Mouse (Mus musculus) MEL-GATA-1-ER (cell line): ENCODE results near the gene Hnrnph2.
A peak's percentile ranks its signal among the peaks of the same experiment; 100 is the strongest.

Experiments used
- DNase-seq: peaks from one replicate; pipeline ENCODE4 v3.0.0-alpha.2; 2012; ENCODE audit warnings: low read depth; ENCODE audit errors: extremely low read depth

Gene Hnrnph2

DNA sequence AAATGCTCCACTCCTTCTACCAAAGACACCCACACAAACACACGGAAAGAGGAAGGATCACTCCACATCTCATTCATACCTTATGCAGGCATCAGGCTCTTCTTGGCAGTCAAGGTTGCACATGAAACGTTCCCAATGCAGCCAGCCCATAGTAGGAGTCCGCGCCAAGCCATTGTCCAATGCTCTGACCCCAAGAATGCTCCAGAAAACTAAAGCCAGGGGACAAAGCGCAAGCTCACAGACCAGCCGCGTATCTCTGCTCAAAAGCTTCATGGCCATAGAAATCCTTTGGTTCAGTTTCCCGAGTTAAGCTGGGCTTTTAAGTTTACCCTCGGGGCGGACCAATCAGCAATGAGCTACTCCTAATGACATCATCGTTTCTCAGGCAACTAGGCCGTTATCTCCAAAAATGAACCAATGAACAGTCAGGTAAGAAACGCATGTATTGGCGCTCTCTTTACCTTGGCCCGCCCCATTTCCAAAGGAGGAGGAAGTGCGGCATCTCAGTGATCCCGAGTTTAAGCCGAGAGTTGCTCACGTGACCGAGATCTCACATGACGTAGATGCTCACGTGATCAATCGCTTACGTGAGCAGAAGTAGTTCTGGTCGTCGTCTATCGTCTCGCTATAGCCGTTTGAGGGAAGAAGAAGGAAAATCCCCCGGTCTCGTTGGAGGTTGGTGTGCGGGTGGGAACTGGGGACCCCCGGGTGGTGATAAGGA is at the start of gene Hnrnph2, which contains the start of gene Gla:
Gene Hnrnph2 (plus strand): TSS at position 521 of the 721 bp plus-strand sequence.
Gene Gla (minus strand): TSS at position 467 of the 721 bp plus-strand sequence.
- DNase-seq: peak; percentile 100

- no peak for DNase-seq
Measured at GRCm38 (mm10) chrX:134553326-134553725, 47.7 kb upstream of the Hnrnph2 start.

GRCm38 (mm10) chrX:134554425-134554824 is 46.6 kb upstream of the Hnrnph2 start:
- DNase-seq: no peak

- peak; percentile 95 for DNase-seq
Measured at GRCm38 (mm10) chrX:134564326-134564725, 36.7 kb upstream of the Hnrnph2 start.

- DNase-seq: no peak
Measured at GRCm38 (mm10) chrX:134566536-134567222, 34.3 kb upstream of the Hnrnph2 start.

GRCm38 (mm10) chrX:134577896-134578295 is 23.1 kb upstream of the Hnrnph2 start:
- DNase-seq: peak; percentile 73

- peak; percentile 62 for DNase-seq
Measured at GRCm38 (mm10) chrX:134580528-134581305, 20.3 kb upstream of the Hnrnph2 start.

DNA sequence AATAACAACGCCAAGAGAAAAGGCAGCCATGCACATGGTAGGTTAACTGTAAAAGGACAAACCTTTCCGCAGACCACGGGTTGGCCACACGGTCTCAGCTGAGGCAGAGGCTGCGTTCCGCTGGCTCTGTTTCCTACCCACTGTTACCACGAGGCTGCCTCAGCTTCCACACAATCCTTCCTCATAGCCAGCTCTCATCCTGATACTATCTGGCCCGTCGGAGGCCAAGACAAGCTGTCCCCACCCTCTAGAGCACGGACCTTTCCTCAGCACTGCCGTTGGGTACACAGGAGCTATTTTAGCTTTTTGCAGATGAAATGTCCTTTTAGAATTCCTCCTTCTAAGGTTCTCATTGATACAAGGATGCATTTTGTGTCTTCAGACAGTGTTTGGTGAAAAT is 18.7 kb upstream of the Hnrnph2 start:
- DNase-seq: peak; percentile 67

GRCm38 (mm10) chrX:134582888-134583669 is 17.9 kb upstream of the Hnrnph2 start, which contains the start of gene Btk:
Gene Btk (minus strand): TSS chrX:134583570.
- DNase-seq: peak; percentile 92

DNA sequence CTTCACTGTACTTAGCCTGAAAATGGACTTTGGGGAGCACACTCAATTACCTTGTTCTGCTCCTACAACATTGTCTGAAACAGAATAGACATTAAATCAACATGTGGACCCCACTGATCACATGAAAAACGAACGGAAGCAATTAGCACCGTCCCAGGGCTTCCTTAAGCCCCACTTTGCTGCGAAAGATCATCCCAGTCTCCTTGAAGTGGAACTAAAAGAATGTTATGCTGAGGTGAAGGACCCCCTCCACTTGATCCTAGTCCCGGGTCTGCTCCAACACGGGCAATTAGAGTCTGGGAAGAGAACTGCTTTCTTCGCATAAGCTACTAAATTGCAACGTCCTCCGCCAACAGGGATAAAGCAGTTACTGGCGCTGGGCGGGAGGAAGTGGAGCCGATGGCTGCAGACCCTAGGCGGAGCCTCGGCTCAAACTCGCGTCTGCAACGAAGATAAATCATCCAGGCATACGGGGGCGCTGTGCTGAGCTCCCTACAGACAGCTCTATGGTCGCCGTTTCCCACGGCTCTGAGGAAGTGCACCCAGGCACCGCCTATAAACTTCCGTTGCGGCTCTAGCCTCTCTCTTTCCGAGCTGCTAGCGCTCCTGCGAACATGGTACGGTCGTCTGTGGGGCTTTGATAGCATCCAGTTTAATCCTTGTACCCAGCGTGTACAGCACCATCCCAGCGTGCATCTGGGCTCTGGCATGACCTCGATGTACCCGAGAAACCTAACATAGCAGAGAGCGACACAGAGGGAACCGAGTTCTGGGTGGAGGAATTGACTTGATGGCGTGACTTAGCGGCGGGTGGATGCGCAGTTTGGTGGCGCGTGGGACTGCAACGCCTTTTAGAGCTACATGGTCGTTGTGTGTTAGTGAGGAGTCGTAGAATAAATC is 15.6 kb upstream of the Hnrnph2 start, which contains the start of gene Rpl36a:
Gene Rpl36a (plus strand): TSS at position 552 of the 900 bp plus-strand sequence.
- peak; percentile 99 for DNase-seq

DNA sequence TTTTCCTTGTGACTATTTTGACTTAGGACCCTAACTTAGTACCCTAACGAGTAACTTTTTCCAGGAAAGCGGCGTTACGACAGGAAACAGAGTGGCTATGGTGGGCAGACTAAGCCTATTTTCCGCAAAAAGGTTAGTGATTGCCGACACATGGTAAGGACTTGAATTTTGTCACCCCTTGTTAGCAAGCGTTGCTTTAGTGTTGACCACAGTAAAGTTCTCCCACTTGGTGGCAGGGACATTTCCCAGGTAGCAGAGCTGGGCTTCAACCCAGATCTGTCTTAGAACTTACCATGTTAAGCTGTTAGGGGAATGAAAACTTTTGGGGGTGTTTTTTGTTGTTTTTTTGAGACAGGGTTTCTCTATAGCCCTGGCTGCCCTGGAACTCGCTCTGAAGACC is 14.5 kb upstream of the Hnrnph2 start:
- DNase-seq: no peak

GRCm38 (mm10) chrX:134588261-134588660 is 12.7 kb upstream of the Hnrnph2 start:
- DNase-seq: no peak

DNA sequence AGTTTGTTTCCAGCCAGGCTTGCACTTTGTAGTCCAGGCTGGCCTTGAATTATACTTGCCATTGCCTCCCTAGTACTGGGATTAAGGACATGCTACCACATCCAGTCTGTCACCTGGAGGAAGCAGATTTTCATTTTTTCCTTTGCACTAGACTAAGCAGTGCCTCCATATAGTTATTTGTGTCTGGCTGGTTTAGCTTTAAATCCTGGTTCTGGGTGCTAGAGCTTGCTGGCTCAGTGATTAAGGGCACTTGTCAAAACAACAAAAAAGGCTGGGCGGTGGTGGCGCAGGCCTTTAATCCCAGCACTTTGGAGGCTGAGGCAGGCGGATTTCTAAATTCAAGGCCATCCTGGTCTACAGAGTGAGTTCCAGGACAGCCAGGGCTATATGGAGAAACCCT is 12.0 kb upstream of the Hnrnph2 start:
- no peak for DNase-seq

DNA sequence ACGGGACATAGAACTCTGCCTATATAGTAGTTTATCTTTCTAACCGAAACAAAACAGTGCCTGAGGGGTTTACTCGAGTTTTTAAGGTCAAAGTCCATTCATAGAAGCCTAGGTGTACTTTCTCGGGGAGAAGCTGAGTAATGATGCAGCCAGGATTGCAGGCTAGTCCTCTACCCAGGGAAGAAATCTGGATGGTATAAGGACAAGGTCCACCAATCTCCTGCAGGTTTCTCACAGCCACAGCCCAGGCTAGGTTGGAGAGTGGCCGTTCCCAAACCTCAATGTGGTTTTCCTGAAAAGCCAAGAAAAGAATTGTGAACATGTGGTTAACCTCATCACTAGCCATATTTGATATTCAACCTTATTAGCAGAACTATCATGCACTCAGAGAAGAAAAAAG is 11.1 kb upstream of the Hnrnph2 start:
- DNase-seq: no peak

DNA sequence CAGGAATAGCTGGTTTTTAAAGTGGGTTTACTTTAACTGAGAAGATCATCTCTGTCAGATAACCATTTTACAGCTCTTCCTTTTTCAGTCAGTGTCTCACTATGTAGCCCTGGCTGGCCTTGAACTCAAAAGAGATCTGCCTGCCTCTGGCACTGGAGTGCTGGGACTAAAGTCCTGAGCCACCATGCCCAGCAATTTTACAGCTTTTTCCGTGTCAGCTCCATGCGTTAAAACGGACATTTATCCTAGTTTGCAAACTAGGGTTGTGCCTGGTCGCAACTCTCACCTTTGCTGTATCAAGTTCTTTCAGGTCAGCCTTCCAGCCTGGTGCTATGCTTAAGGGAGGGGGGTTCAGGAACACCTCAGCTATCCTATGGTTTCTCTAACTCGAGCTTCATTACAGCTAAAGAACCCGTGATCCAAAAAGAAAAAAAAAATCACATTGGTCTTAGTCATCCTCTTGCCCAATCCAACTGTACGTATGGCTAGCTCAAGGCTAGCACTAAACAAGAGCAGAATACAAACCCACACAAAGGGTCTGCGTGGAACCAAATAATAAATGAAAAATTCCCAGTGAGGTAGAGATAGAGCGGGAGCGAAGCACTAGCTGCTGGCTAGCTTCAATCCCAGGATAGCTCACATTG is 935 bp upstream of the Hnrnph2 start:
- no peak for DNase-seq

DNA sequence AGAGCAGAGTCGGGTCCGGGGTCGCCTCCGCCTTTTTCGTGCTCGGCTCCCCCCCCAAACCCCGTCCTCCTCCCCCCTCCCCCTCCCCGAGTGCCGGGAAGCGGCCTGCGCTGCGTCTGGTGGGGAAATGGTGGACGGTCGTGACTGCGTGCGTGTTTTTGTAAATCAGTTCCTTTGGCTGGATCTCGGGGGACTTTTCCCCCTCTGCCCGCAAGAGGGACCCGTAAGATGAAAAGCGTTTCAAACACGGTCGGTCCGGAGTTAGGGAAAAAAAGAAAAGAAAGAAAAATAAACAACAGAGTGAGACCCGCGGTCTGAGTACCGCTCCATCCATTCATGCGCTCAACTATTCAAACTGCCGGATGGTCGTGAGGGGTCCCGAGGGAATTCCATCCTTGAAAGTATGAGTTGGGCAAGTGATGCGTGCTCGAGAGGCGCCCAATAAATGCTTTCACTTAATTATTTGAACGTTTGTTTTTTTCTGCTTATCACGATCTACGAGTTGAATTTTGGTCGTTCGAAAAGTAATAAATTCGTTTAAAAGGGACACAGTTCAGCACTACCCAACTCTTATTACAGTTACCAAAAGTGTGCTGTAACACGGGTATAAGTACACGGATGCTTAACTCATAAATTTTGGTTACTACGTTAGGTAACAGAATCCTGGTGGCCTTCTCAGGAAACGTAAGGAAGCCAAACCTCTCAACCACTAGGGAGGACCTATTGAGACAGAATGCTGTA is 571 bp downstream of the Hnrnph2 start:
- DNase-seq: peak; percentile 51

DNA sequence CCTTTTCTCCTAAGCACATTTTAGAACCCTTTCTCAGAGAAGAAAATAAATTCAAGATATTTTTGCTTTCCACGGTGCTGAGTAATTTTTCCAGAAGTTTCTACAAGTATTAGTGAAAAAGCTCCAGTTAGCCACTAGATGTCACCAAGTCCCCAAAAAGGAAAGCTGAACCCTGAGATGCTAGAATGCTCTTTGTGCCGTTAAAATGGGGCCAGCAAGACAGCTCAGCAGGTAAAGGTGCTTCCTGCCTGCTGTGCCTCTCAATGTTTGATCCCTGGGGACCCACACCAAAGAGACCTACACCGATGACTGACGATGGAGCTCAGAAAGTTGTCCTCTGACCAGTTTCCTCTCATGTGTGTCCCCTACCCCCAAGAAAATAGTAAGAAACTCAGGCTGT is 8.5 kb downstream of the Hnrnph2 start:
- DNase-seq: no peak

- DNase-seq: no peak
Measured at GRCm38 (mm10) chrX:134610984-134611383, 10.0 kb downstream of the Hnrnph2 start.
